Mouse (Mus musculus): Measurements from ENCODE around the gene Rasl11a. TPM values are rescaled to one million over a fixed set of nuclear protein-coding genes. Genes with fewer than 3 reads are reported as not detected.
A peak's percentile ranks its signal among the peaks of the same experiment; 100 is the strongest.

Gene Rasl11a
- polyA plus RNA-seq, 1 experiment from 2014 or later: 26.8 TPM

GRCm38 (mm10) chr5:146848936-146849582 is 4.2 kb downstream of the Rasl11a start:
- Histone ChIP-seq H3K36me3 (no peaks in the 10 kb centered on the region), H3K27me3 (replicated peaks) (no peaks in the 10 kb centered on the region), H3K9me3 (no peaks in the 10 kb centered on the region), H3K9ac (no peak overlapping the region), H3K4me3 (replicated peaks) (no peak overlapping the region), H3K27ac (no peak overlapping the region), H3K4me2 (replicated peaks) (no peak overlapping the region), H3K4me1 (replicated peaks) (peaks cover 15% of the 10 kb centered on the region)
- ATAC-seq: no peak
- WGBS: 90% methylated on average over 4 of the region's 4 CpGs

GRCm38 (mm10) chr5:146856106-146856505 is 11.2 kb downstream of the Rasl11a start:
- no peaks in the 10 kb centered on the region for H3K4me1 ChIP-seq (replicated peaks)
- no peak overlapping the region for H3K4me3 ChIP-seq (replicated peaks)
- WGBS: 94% methylated on average over 3 of the region's 3 CpGs
- no peak overlapping the region for H3K9ac ChIP-seq
- no peak overlapping the region for H3K4me2 ChIP-seq (replicated peaks)
- ATAC-seq: no peak
- H3K27me3 ChIP-seq (replicated peaks): no peaks in the 10 kb centered on the region
- no peaks in the 10 kb centered on the region for H3K36me3 ChIP-seq
- no peak overlapping the region for H3K27ac ChIP-seq
- no peaks in the 10 kb centered on the region for H3K9me3 ChIP-seq

GRCm38 (mm10) chr5:146857620-146858019 is 12.7 kb downstream of the Rasl11a start:
- no peaks in the 10 kb centered on the region for H3K4me1 ChIP-seq (replicated peaks)
- H3K27me3 ChIP-seq (replicated peaks): no peaks in the 10 kb centered on the region
- H3K27ac ChIP-seq: no peak overlapping the region
- no peak overlapping the region for H3K9ac ChIP-seq
- H3K4me3 ChIP-seq (replicated peaks): no peak overlapping the region
- 82% methylated on average over 8 of the region's 8 CpGs for WGBS
- no peaks in the 10 kb centered on the region for H3K36me3 ChIP-seq
- ATAC-seq: no peak
- H3K9me3 ChIP-seq: no peaks in the 10 kb centered on the region
- no peak overlapping the region for H3K4me2 ChIP-seq (replicated peaks)

- WGBS: 91% methylated on average over 9 of the region's 9 CpGs
- Histone ChIP-seq H3K36me3 (no peaks in the 10 kb centered on the region), H3K9me3 (no peaks in the 10 kb centered on the region), H3K27ac (no peak overlapping the region), H3K4me2 (replicated peaks) (no peak overlapping the region), H3K27me3 (replicated peaks) (no peaks in the 10 kb centered on the region), H3K4me1 (replicated peaks) (no peaks in the 10 kb centered on the region), H3K4me3 (replicated peaks) (no peak overlapping the region), H3K9ac (no peak overlapping the region)
- ATAC-seq: no peak
These were observed 13.9 kb downstream of the Rasl11a start for GRCm38 (mm10) chr5:146858772-146859171.

GRCm38 (mm10) chr5:146859246-146859645 is 14.4 kb downstream of the Rasl11a start:
- Histone ChIP-seq H3K27me3 (replicated peaks) (no peaks in the 10 kb centered on the region), H3K4me2 (replicated peaks) (no peak overlapping the region), H3K9ac (no peak overlapping the region), H3K9me3 (no peaks in the 10 kb centered on the region), H3K36me3 (no peaks in the 10 kb centered on the region), H3K4me1 (replicated peaks) (no peaks in the 10 kb centered on the region), H3K4me3 (replicated peaks) (no peak overlapping the region), H3K27ac (no peak overlapping the region)
- WGBS: 86% methylated on average over 8 of the region's 8 CpGs
- no peak for ATAC-seq

GRCm38 (mm10) chr5:146860222-146860998 is 15.5 kb downstream of the Rasl11a start:
- 69% methylated on average over 18 of the region's 18 CpGs for WGBS
- Histone ChIP-seq H3K4me2 (replicated peaks) (no peak overlapping the region), H3K4me1 (replicated peaks) (no peaks in the 10 kb centered on the region), H3K9me3 (no peaks in the 10 kb centered on the region), H3K4me3 (replicated peaks) (no peak overlapping the region), H3K9ac (no peak overlapping the region), H3K36me3 (no peaks in the 10 kb centered on the region), H3K27ac (no peak overlapping the region), H3K27me3 (replicated peaks) (no peaks in the 10 kb centered on the region)
- ATAC-seq: no peak

- Histone ChIP-seq H3K27me3 (replicated peaks) (no peaks in the 10 kb centered on the region), H3K4me1 (replicated peaks) (no peaks in the 10 kb centered on the region), H3K4me2 (replicated peaks) (no peak overlapping the region), H3K9me3 (no peaks in the 10 kb centered on the region), H3K36me3 (no peaks in the 10 kb centered on the region), H3K27ac (no peak overlapping the region), H3K4me3 (replicated peaks) (no peak overlapping the region), H3K9ac (no peak overlapping the region)
- whole genome bisulfite sequencing: 37% methylated on average over 7 of the region's 7 CpGs
- no peak for ATAC-seq
These were observed 16.7 kb downstream of the Rasl11a start for GRCm38 (mm10) chr5:146861588-146861987.

- no peak overlapping the region for H3K4me2 ChIP-seq (replicated peaks)
- no peaks in the 10 kb centered on the region for H3K36me3 ChIP-seq
- peaks cover 10% of the 10 kb centered on the region; the same call in 1 of the 2 replicates for H3K4me1 ChIP-seq (replicated peaks)
- WGBS: 40% methylated on average over 4 of the region's 4 CpGs
- H3K27ac ChIP-seq: no peak overlapping the region
- no peaks in the 10 kb centered on the region for H3K9me3 ChIP-seq
- H3K9ac ChIP-seq: no peak overlapping the region
- no peak overlapping the region for H3K4me3 ChIP-seq (replicated peaks)
- no peaks in the 10 kb centered on the region for H3K27me3 ChIP-seq (replicated peaks)
- no peak for ATAC-seq
These were observed 20.6 kb downstream of the Rasl11a start for GRCm38 (mm10) chr5:146865511-146865910.

GRCm38 (mm10) chr5:146866277-146866676 is 21.4 kb downstream of the Rasl11a start:
- H3K4me3 ChIP-seq (replicated peaks): no peak overlapping the region
- no peak for ATAC-seq
- H3K27me3 ChIP-seq (replicated peaks): no peaks in the 10 kb centered on the region
- no peak overlapping the region for H3K4me2 ChIP-seq (replicated peaks)
- no peaks in the 10 kb centered on the region for H3K9me3 ChIP-seq
- H3K4me1 ChIP-seq (replicated peaks): peaks cover 10% of the 10 kb centered on the region; the same call in 1 of the 2 replicates
- WGBS: 83% methylated on average over 2 of the region's 2 CpGs
- H3K27ac ChIP-seq: no peak overlapping the region
- no peaks in the 10 kb centered on the region for H3K36me3 ChIP-seq
- H3K9ac ChIP-seq: no peak overlapping the region

GRCm38 (mm10) chr5:146867246-146867945 is 22.5 kb downstream of the Rasl11a start:
- no peaks in the 10 kb centered on the region for H3K27me3 ChIP-seq (replicated peaks)
- peak; percentile 65 for ATAC-seq
- H3K4me3 ChIP-seq (replicated peaks): no peak overlapping the region; the same call in 1 of the 2 replicates
- H3K9me3 ChIP-seq: no peaks in the 10 kb centered on the region
- 5% methylated on average over 19 of the region's 19 CpGs for WGBS
- H3K36me3 ChIP-seq: no peaks in the 10 kb centered on the region
- peaks cover 10% of the 10 kb centered on the region; the same call in 1 of the 2 replicates for H3K4me1 ChIP-seq (replicated peaks)
- H3K27ac ChIP-seq: no peak overlapping the region
- peak overlapping the region; percentile 51 for H3K4me2 ChIP-seq (replicated peaks)
- H3K9ac ChIP-seq: no peak overlapping the region

- Histone ChIP-seq H3K27ac (no peak overlapping the region), H3K9me3 (no peaks in the 10 kb centered on the region), H3K4me2 (replicated peaks) (peak overlapping the region; percentile 51), H3K27me3 (replicated peaks) (no peaks in the 10 kb centered on the region), H3K36me3 (no peaks in the 10 kb centered on the region), H3K4me1 (replicated peaks) (peaks cover 10% of the 10 kb centered on the region; the same call in 1 of the 2 replicates), H3K4me3 (replicated peaks) (no peak overlapping the region), H3K9ac (no peak overlapping the region)
- 23% methylated on average over 4 of the region's 4 CpGs for WGBS
- no peak; the same call in none of the 2 replicates for ATAC-seq
These were observed 23.1 kb downstream of the Rasl11a start for GRCm38 (mm10) chr5:146867946-146868314.

- no peak overlapping the region for H3K27ac ChIP-seq
- H3K4me2 ChIP-seq (replicated peaks): no peak overlapping the region
- H3K9ac ChIP-seq: no peak overlapping the region
- no peaks in the 10 kb centered on the region for H3K27me3 ChIP-seq (replicated peaks)
- peak; percentile 66 for ATAC-seq
- H3K9me3 ChIP-seq: 0 out of 2 replicates have a peak, but pooled peaks cover 5% of the 10 kb centered on the region
- 77% methylated on average over 5 of the region's 5 CpGs for WGBS
- H3K4me1 ChIP-seq (replicated peaks): no peaks in the 10 kb centered on the region
- H3K4me3 ChIP-seq (replicated peaks): no peak overlapping the region
- no peaks in the 10 kb centered on the region for H3K36me3 ChIP-seq
These were observed 28.2 kb downstream of the Rasl11a start for GRCm38 (mm10) chr5:146872981-146873631.
